In the genomic region with DNA sequence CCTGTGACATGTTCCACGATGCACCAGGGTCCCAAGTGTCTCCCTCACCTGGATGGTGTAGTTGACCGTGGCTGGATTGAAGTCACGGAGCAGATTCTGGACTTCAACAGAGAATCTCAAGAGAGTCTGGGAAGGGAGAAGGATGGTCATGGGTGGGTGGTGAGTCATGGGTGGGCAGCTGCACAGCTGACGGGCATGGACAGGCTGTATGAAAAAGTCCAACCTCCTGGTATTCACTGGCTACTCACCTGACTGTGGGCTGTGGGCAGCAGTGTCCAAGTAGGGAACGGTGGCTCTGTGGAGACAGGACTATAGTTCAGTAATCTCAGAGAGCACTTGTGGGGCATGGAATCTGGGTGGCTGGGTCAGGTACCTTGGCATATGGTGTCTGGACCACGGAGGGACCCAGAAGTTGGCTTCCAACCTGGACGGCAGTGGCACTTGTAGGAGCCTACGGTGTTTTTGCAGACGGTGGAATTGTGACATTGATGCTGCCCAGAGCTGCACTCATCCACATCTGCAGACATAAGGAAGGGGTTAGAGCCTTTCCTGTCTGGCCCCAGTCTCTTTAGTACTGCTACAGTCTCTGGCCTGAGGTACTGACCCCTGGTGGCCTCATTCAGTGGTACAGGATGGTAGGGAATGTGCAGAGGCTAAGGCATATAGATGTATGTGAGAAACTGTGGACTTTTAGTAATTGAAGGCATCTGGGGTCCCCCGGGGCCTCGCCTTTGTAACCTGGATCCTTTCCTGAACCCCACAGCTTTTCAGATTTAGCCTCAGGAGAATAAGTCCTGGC, we compare ENCODE assay signal across 8 mouse cellular contexts. TPM values are rescaled to one million over a fixed set of nuclear protein-coding genes. Genes with fewer than 3 reads are reported as not detected.
DNase-seq lines count a peak whose midpoint lies in the region; ATAC-seq and TF ChIP-seq lines count a peak whose summit lies in the region.

No protein-coding gene starts in this region.

- H3K79me2 ChIP-seq in heart, adult 2 months (replicated peaks; ENCODE audit: control insufficient read depth, insufficient read depth, low read length): no peaks in the 10 kb centered on the region

- peak; percentile 23 to 44 for DNase-seq in heart, adult 2 months
- DNase-seq in heart, postnatal 25 days (ENCODE audit: low spot score): no peak
- peak; percentile 60 for DNase-seq in thymus, adult 2 months
- DNase-seq in thymus, adult 18-20 months: no peak
- DNase-seq in kidney, postnatal 10 days: peak; percentile 72
- peak; percentile 34 to 46 for DNase-seq in spleen, postnatal 36 days (ENCODE audit: low spot score in 2 of 2)
- no peak for DNase-seq in layer of hippocampus, adult 11-12 months (ENCODE audit: low spot score)

- no peak overlapping the region for H3K4me3 ChIP-seq in heart, adult 2 months
- no peak overlapping the region for H3K4me3 ChIP-seq in thymus, adult 2 months (ENCODE audit: control insufficient read depth, insufficient read depth, low read length)

- H3K27me3 ChIP-seq in heart, adult 2 months (ENCODE audit: control insufficient read depth, insufficient read depth, low read length): no peaks in the 10 kb centered on the region
- no peaks in the 10 kb centered on the region for H3K27me3 ChIP-seq in thymus, adult 2 months (ENCODE audit: control insufficient read depth, insufficient read depth, low read length)

- no peaks in the 10 kb centered on the region; the same call in 1 of the 2 replicates for H3K4me1 ChIP-seq in heart, adult 2 months (ENCODE audit: control insufficient read depth, insufficient read depth, low read length)
- H3K4me1 ChIP-seq in thymus, adult 2 months (replicated peaks; ENCODE audit: control insufficient read depth, insufficient read depth, low read length): no peaks in the 10 kb centered on the region

- TF ChIP-seq POLR2A in heart, adult 2 months (IDR thresholded peaks at IDR 0.05; ENCODE audit: insufficient read depth, low read depth, low read length): no peak
- no peak for TF ChIP-seq POLR2A in thymus, adult 2 months (IDR thresholded peaks at IDR 0.05; ENCODE audit: control insufficient read depth, extremely low read depth, insufficient read depth, low read length, poor library complexity)

- no peak for TF ChIP-seq EP300 in heart, adult 2 months (IDR thresholded peaks at IDR 0.05; ENCODE audit: insufficient read depth, low read depth, low read length)

- peak; percentile 72 for TF ChIP-seq CTCF in heart, adult 2 months (IDR thresholded peaks at IDR 0.05)
- no peak for TF ChIP-seq CTCF in thymus, adult 2 months (IDR thresholded peaks at IDR 0.05; ENCODE audit: borderline replicate concordance, control insufficient read depth, extremely low read depth, insufficient read depth, low read length, poor library complexity)

- peaks cover 5% of the 10 kb centered on the region; the same call in 1 of the 2 replicates for H3K36me3 ChIP-seq in heart, adult 2 months (ENCODE audit: control insufficient read depth, insufficient read depth, low read length)
- peaks cover 78% of the 10 kb centered on the region for H3K36me3 ChIP-seq in thymus, adult 2 months (ENCODE audit: control insufficient read depth, insufficient read depth, low read length)

- intact Hi-C loops in heart, adult 2 months (cut with DNase I): no loop called here
- intact Hi-C loops in heart, postnatal 25 days (cut with DNase I): no loop called here

- 70% methylated on average over 11 of the region's 11 CpGs for WGBS in heart, adult 2 months
- WGBS in thymus, adult 2 months: 95% methylated on average over 11 of the region's 11 CpGs

- H3K9ac ChIP-seq in heart, adult 2 months (ENCODE audit: low read depth, low read length): no peak overlapping the region

- no peak for ATAC-seq in inflammation-experienced regulatory T-cells, adult 6 months

- no peak overlapping the region for H3K27ac ChIP-seq in heart, adult 2 months
- no peak overlapping the region for H3K27ac ChIP-seq in thymus, adult 2 months (ENCODE audit: control insufficient read depth, insufficient read depth, low read length)

RNA-seq across cellular contexts. Expression of a gene that starts 11.9 kb away (rescaled TPM):
- total RNA-seq in heart, adult 2 months (2021): 10 to 100 TPM; 44.6 to 46.4 TPM
- polyA plus RNA-seq in heart, adult 2 months (2012; rRNA removed): 73.1 and 73.9 TPM in 2 replicates
- total RNA-seq in heart, postnatal 25 days (2021): 10 to 100 TPM; 39.4 to 56.9 TPM
- 190 and 193 TPM in 2 replicates for polyA plus RNA-seq in thymus, adult 2 months (2012; rRNA removed)
- polyA plus RNA-seq in inflammation-experienced regulatory T-cells, adult 6 months (2017; shearing (Covaris generic)): 100 to 1,000 TPM; 177 to 212 (median 210) TPM

RNA-seq across cellular contexts. Expression of a gene that starts 14.2 kb away (rescaled TPM):
- total RNA-seq in heart, adult 2 months (2021): 10 to 100 TPM; 15.7 to 17.7 TPM
- polyA plus RNA-seq in heart, adult 2 months (2012; rRNA removed): 18.0 and 27.3 TPM in 2 replicates
- total RNA-seq in heart, postnatal 25 days (2021): 10 to 100 TPM; 20.0 to 21.6 TPM
- 157 and 171 TPM in 2 replicates for polyA plus RNA-seq in thymus, adult 2 months (2012; rRNA removed)
- 100 to 1,000 TPM; 166 to 211 (median 167) TPM for polyA plus RNA-seq in inflammation-experienced regulatory T-cells, adult 6 months (2017; shearing (Covaris generic))

RNA-seq across cellular contexts. Expression of a gene that starts 30.2 kb away (rescaled TPM):
- total RNA-seq in heart, adult 2 months (2021): 10 to 100 TPM; 51.1 to 55.6 TPM
- 53.7 and 59.5 TPM in 2 replicates for polyA plus RNA-seq in heart, adult 2 months (2012; rRNA removed)
- 10 to 100 TPM; 58.6 to 58.8 TPM for total RNA-seq in heart, postnatal 25 days (2021)
- polyA plus RNA-seq in thymus, adult 2 months (2012; rRNA removed): 321 and 324 TPM in 2 replicates
- 10 to 100 TPM; 20.3 to 27.7 (median 24.6) TPM for polyA plus RNA-seq in inflammation-experienced regulatory T-cells, adult 6 months (2017; shearing (Covaris generic))

Comparison
In these comparisons a context has a peak if more than half of its experiments do, and no peak if none do; other contexts are left out.
1. DNase-seq: peak in heart, adult 2 months (2 of 2), thymus, adult 2 months (single experiment), kidney, postnatal 10 days (single experiment) and spleen, postnatal 36 days (2 of 2); none in heart, postnatal 25 days (single experiment), thymus, adult 18-20 months (0 of 2) and layer of hippocampus, adult 11-12 months (single experiment).